Mouse (Mus musculus) forebrain, embryonic 14.5 days (tissue): ENCODE results near the gene Zdhhc14. TPM values are rescaled to one million over a fixed set of nuclear protein-coding genes. Genes with fewer than 3 reads are reported as not detected.

ENCODE experiments used
- ATAC-seq: fragments of 200-750 bp; cut with Nextera tagmentation; 2 replicates; pipeline ENCODE4 v1.8.0; 2017; ENCODE audit warnings: mild to moderate bottlenecking, moderate library complexity
- DNase-seq: peaks from one replicate; pipeline ENCODE4 v3.0.0-alpha.2; 2015; ENCODE audit warnings: low spot score
- H3K27ac ChIP-seq: fragments of 300-500 bp; sonication (generic); 2 replicates; pipeline ENCODE4 v1.5.1; 2014; ENCODE audit warnings: low read depth, mild to moderate bottlenecking, control low read depth, low read length, moderate library complexity
- H3K27me3 ChIP-seq: fragments of 300-500 bp; sonication (generic); replicated peaks from 2 replicates; pipeline ENCODE4 v1.6.1; 2014; ENCODE audit warnings: low read length, control low read depth, mixed read lengths; ENCODE audit not compliant: control insufficient read depth, insufficient read depth
- H3K36me3 ChIP-seq: fragments of 300-500 bp; sonication (generic); 2 replicates; pipeline ENCODE4 v1.6.1; 2014; ENCODE audit warnings: low read length, control low read depth; ENCODE audit not compliant: control insufficient read depth, insufficient read depth
- H3K4me1 ChIP-seq: fragments of 300-500 bp; sonication (generic); 2 replicates; pipeline ENCODE4 v1.6.1; 2014; ENCODE audit warnings: antibody characterized with exemption, low read length, control low read depth; ENCODE audit not compliant: control insufficient read depth, insufficient read depth
- H3K4me2 ChIP-seq: fragments of 300-500 bp; sonication (generic); 2 replicates; pipeline ENCODE4 v1.6.1; 2014; ENCODE audit warnings: mild to moderate bottlenecking, control low read depth, low read length
- H3K4me3 ChIP-seq: fragments of 300-500 bp; sonication (generic); 2 replicates; pipeline ENCODE4 v1.5.1; 2014; ENCODE audit warnings: low read depth, low read length, control low read depth
- H3K9ac ChIP-seq: fragments of 300-500 bp; sonication (generic); 2 replicates; pipeline ENCODE4 v1.6.1; 2014; ENCODE audit warnings: mild to moderate bottlenecking, low read length, control low read depth, moderate library complexity
- H3K9me3 ChIP-seq: fragments of 300-500 bp; sonication (generic); replicated peaks from 2 replicates; pipeline ENCODE4 v1.6.1; 2016; ENCODE audit warnings: low read length, control low read depth, mixed read lengths; ENCODE audit not compliant: control insufficient read depth
- WGBS: fragments of 180-500 bp; shearing (Covaris S2); extraction: QIAGEN DNeasy Blood & Tissue Kit; methylation state at CpG from one replicate; pipeline ENCODE4 v1.1.7; 2014; 5-methylcytosine and 5-hydroxymethylcytosine counted together
- polyA plus RNA-seq: library from polyadenylated mRNA; unstranded; fragments of >200 nt; fragmentation: Nextera tagmentation; extraction: Ambion mirVana; gene quantifications from 2 replicates; pipeline ENCODE4 v1.2.1, GENCODE M21; 2014

Gene Zdhhc14
- polyA plus RNA-seq, 1 experiment from 2014 or later, result 4.7 TPM

DNA sequence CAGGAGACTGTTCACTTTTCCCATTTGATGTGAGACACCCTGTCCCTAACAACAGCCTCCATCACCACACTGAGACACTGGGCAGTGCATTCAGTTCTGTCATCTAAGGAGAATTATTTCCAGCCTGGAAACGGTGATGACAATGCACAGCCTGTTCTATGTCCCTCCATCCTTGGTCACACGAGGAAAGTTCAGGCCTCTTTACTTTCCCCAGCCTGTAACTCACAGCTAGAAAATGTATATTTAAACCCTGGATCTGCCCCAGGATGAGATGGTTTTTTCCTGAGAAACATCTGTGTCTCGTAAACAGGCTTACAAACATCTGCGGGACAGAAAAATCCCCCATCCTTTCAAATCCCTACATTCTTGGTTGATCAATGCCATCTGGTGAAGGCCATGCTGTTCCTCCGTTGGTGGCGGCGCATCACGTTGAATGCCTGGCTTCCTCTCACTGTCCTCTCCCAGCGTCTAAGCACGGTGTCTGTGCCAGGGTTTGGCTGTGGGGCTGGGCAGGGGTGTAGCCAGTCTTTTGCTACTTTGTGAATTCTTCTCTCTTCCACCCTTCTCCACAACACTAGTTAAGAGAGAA, 231.3 kb downstream of the Zdhhc14 start:
- Histone ChIP-seq H3K27ac (no peak overlapping the region), H3K27me3 (no peaks in the 10 kb centered on the region; the same call in 1 of the 2 replicates), H3K9ac (no peak overlapping the region), H3K36me3 (no peaks in the 10 kb centered on the region), H3K9me3 (no peaks in the 10 kb centered on the region), H3K4me1 (peaks cover 1% of the 10 kb centered on the region), H3K4me3 (no peak overlapping the region), H3K4me2 (no peak overlapping the region)
- ATAC-seq, result no peak
- WGBS, result 85% methylated on average over 10 of the region's 10 CpGs
- DNase-seq, result no peak

DNA sequence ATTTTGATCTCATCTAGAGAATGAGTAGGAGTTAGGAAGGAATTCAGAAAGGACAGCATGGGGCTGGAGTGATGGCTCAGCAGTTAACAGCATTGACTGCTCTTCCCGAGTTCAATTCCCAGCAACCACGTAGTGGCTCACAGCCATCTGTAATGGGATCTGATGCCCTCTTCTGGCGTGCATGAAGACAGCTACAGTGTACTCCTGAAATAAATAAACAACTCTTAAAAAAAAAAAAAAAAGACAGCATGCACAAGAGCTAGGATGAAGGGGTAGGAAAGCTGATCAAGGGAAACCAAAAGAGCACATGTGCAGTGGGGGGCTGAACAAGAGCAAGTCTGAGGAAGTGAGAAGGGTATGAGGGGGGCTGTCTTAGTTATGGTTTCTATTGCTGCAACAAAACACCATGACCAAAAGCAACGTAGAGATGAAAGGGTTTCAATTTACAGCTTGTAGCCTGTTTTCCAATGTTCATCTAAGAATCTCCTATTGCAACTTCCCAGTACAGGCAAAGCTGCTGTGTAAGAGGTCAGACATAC, 237.3 kb downstream of the Zdhhc14 start:
- Histone ChIP-seq H3K9me3 (no peaks in the 10 kb centered on the region), H3K9ac (no peak overlapping the region), H3K4me1 (no peaks in the 10 kb centered on the region), H3K27ac (no peak overlapping the region), H3K36me3 (no peaks in the 10 kb centered on the region), H3K27me3 (no peaks in the 10 kb centered on the region; the same call in 1 of the 2 replicates), H3K4me2 (no peak overlapping the region), H3K4me3 (no peak overlapping the region)
- no peak for ATAC-seq
- 59% methylated on average over 4 of the region's 4 CpGs for WGBS
- DNase-seq, result no peak

DNA sequence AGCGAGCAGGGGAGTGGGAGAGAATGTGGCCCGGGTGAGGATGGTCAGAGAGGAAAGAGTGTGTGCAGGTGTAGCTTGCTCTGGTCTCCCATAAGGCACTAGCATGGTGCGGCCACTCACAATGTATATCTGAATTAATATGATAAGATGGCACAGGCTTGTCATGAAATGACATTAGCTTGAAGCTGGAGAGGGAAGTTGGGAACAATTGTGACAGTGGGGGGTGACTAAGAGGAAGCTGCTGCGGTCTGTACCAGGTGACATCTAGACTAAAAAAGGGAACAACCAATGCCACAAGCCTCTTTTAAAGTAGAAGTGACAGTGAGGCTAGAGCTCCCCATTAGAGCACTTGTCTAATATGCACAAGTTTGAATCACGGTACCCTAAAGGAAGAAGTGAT, 238.2 kb downstream of the Zdhhc14 start:
- Histone ChIP-seq H3K4me3 (no peak overlapping the region), H3K9ac (no peak overlapping the region), H3K4me2 (no peak overlapping the region), H3K27ac (no peak overlapping the region), H3K27me3 (no peaks in the 10 kb centered on the region; the same call in 1 of the 2 replicates), H3K36me3 (no peaks in the 10 kb centered on the region), H3K4me1 (no peaks in the 10 kb centered on the region), H3K9me3 (no peaks in the 10 kb centered on the region)
- ATAC-seq (no peak), DNase-seq (no peak)
- WGBS, result 84% methylated on average over 5 of the region's 5 CpGs

DNA sequence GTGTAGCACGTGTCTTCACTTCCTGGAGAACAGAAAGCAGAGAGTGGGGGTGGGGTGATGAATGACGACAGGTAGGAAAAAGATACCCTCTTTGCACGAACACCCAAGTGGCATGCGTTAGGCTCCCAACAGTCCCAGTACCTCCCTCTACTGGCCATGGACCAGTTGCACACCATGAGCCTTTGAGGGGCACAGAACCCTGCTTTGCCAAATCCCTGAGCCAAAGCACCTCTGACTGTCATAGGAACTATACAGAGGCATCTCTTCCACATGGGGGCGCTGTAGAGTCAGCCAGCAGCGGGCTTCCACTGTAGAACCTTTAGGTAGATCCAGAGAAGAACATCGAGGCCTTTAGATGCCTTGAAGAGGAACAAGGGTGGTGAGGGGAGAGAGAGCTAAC, 241.0 kb downstream of the Zdhhc14 start:
- no peak for ATAC-seq
- peak; percentile 37 for DNase-seq
- Histone ChIP-seq H3K27me3 (no peaks in the 10 kb centered on the region), H3K9ac (no peak overlapping the region), H3K27ac (no peak overlapping the region), H3K4me1 (no peaks in the 10 kb centered on the region), H3K4me3 (no peak overlapping the region), H3K4me2 (no peak overlapping the region), H3K9me3 (no peaks in the 10 kb centered on the region), H3K36me3 (no peaks in the 10 kb centered on the region)
- 31% methylated on average over 7 of the region's 7 CpGs for WGBS

DNA sequence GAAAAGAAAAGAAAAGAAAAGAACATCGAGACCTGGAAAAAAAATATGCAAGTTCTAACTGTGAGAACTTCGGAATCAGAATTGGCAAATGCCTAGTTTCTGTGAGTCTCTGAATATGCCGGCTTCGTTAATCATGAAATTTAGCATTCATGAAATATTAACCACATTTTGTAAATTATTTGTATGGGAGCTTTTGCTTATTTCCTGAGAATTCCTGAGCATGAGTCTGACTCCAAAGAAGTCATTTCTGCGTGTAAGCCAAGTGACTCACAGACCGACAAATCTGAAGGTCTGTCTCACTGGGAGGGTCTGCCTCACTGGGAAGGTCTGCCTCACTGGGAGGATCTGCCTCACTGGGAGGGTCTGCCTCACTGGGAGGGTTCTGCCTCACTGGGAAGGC, 248.7 kb downstream of the Zdhhc14 start:
- Histone ChIP-seq H3K9me3 (no peaks in the 10 kb centered on the region), H3K36me3 (no peaks in the 10 kb centered on the region), H3K4me3 (no peak overlapping the region), H3K27ac (no peak overlapping the region), H3K4me2 (no peak overlapping the region), H3K27me3 (no peaks in the 10 kb centered on the region), H3K4me1 (no peaks in the 10 kb centered on the region), H3K9ac (no peak overlapping the region)
- WGBS, result 89% methylated on average over 6 of the region's 6 CpGs
- ATAC-seq, result no peak
- DNase-seq, result no peak

DNA sequence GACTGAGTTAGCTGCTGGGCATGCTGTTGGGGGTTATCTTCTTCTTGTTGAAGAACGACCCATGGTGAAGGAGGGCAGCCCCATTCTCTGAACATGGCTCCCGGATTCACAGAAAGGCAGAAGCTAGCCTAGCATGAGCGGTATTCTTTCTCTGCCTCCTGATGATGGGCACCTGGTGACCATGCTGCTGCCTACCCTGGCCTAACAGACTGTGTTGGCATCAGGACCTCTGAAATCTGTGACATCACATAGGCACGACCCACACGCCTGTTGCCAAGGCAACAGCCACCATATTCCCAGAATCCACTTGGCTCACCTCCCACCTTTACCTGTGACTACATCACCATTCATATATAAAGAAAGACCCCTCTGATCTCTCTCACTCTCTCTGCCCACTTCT, 251.7 kb downstream of the Zdhhc14 start:
- Histone ChIP-seq H3K4me1 (no peaks in the 10 kb centered on the region), H3K4me3 (no peak overlapping the region), H3K9ac (no peak overlapping the region), H3K4me2 (no peak overlapping the region), H3K27me3 (no peaks in the 10 kb centered on the region), H3K36me3 (no peaks in the 10 kb centered on the region), H3K27ac (no peak overlapping the region), H3K9me3 (no peaks in the 10 kb centered on the region)
- DNase-seq (no peak), ATAC-seq (no peak)
- 88% methylated on average over 5 of the region's 5 CpGs for WGBS

DNA sequence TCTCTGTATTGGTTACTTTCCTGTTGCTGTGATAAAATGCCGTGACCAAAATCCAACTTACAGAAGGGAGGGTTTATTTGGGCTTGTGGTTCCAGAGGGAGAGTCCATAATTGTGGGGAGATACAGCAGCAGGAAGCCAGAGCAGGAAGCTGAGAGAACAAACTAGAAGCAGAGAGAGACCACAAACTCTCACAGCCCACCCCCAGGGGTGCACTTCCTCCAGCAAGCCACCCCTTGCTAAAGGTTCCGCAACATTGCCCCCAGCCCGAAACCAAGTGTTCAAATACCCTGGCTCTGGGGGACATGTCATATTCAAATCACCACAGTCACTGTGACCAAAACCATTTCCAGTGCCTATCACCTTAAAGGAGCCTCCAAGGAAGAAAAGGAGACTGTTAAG, 254.0 kb downstream of the Zdhhc14 start:
- 89% methylated on average over 3 of the region's 3 CpGs for WGBS
- Histone ChIP-seq H3K9me3 (no peaks in the 10 kb centered on the region), H3K27me3 (no peaks in the 10 kb centered on the region), H3K27ac (no peak overlapping the region), H3K36me3 (no peaks in the 10 kb centered on the region), H3K4me3 (no peak overlapping the region), H3K4me1 (no peaks in the 10 kb centered on the region), H3K9ac (no peak overlapping the region), H3K4me2 (no peak overlapping the region)
- DNase-seq (no peak), ATAC-seq (no peak)

DNA sequence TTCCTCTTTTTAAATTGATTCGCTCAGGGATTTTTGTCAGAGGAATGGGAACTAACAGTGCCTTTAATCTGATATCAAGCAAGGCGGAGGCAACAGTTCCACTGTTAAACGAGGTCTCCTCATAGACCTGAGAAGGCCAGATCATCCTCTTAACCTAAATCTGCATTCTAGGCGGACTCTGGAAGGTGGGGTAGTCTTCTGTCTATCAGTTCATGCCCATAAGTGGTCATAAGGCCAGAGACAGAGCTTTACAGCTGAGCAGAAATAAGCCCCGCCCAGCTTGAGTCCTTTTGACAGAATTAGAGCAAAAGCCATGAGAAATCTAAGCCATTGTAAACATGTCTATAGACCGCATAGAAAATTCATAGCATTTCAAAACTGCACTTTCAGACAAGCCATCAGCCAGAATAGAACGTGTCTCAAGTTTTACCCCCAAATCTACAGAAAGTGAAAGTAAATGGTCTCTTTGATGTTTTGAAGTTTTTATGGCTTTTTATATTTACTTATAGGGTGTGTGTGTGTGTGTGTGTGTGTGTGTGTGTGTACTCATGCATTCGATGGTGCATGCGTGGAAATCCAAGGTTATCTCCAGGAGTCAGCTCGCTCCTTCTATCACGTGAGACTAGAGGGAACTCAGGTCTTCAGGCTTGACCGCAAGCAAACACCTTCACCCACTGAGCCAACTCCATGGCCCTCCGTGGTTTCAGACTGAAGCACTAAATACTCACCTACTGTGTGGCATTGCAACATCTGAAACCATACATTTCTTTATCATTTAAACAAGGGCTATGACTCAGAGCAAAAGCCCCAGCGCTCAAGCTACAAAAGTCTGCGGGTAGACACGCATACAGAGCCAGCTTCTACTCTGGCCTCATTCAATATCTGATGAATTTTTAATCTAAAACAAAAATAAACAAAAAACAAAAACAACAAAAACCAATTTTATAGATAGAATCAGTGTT, 255.5 kb downstream of the Zdhhc14 start:
- Histone ChIP-seq H3K4me3 (no peak overlapping the region), H3K36me3 (no peaks in the 10 kb centered on the region), H3K9me3 (no peaks in the 10 kb centered on the region), H3K4me1 (no peaks in the 10 kb centered on the region), H3K27ac (no peak overlapping the region), H3K27me3 (no peaks in the 10 kb centered on the region), H3K4me2 (no peak overlapping the region), H3K9ac (no peak overlapping the region)
- 80% methylated on average over 16 of the region's 16 CpGs for whole genome bisulfite sequencing
- DNase-seq, result no peak
- no peak for ATAC-seq

DNA sequence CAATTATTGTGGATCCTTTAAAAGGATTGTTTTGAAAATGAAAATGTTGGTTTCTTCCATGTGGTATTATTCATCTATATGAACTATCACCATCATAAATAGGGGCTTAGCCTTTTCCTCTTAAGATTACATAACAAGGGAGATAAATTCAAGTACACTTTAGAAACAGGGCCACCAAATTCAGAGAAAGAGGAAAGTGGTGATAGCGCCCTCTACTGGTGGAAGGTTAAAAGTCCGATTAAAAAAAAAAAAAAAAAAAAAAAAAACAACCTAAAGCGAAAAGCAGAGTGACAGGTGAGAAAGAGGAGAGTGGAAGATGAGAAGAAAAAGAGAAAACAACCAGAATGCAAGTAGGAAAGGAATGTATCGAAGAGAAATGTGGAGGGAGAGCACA, 256.1 kb downstream of the Zdhhc14 start:
- DNase-seq (peak; percentile 74), ATAC-seq (no peak)
- Histone ChIP-seq H3K4me1 (no peaks in the 10 kb centered on the region), H3K36me3 (no peaks in the 10 kb centered on the region), H3K4me3 (no peak overlapping the region), H3K4me2 (no peak overlapping the region), H3K27ac (no peak overlapping the region), H3K9me3 (no peaks in the 10 kb centered on the region), H3K27me3 (no peaks in the 10 kb centered on the region), H3K9ac (no peak overlapping the region)
- 8% methylated on average over 4 of the region's 4 CpGs for WGBS
